Mouse (Mus musculus): ENCODE measurements around the gene Foxn2. TPM values are rescaled to one million over a fixed set of nuclear protein-coding genes. Genes with fewer than 3 reads are reported as not detected.

The Foxn2 gene
- total RNA-seq, 1 experiment, result 29.7 TPM

DNA sequence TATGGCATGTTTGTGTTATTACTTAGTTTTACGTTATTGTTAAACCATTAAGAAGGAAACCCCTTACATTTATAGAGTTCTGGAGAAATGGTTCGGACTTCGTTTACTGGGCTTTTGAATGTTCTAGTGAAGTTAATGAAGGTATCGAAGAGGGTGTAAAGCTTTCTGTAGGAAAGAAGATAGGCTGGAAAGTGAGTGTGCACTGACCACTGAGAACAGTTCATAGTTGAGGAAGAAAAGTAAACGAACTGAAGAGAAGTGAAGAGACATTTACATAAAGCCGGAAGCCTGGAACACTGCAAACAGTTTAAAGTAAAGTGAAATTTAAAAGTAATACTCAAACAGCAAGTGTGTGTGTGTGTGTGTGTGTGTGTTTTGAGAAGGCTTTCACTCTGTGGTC is 2.1 kb downstream of the Foxn2 start:
- Histone ChIP-seq H3K36me3 (ENCODE audit: control insufficient read depth, insufficient read depth, low read length, poor library complexity, severe bottlenecking) (no peaks in the 10 kb centered on the region), H3K9ac (ENCODE audit: insufficient read depth, low read depth, low read length, poor library complexity, severe bottlenecking) (no peak overlapping the region; the same call in 1 of the 2 replicates), H3K4me3 (ENCODE audit: insufficient read depth in 1 of 2, low read depth in 1 of 2, low read length in 2 of 2, poor library complexity in 1 of 2, severe bottlenecking in 1 of 2) (peak overlapping the region; percentile 35 to 85; a peak in 3 of 4 replicates), H3K9me3 (ENCODE audit: control insufficient read depth, insufficient read depth, low read depth, low read length) (no peaks in the 10 kb centered on the region), H3K27ac (ENCODE audit: insufficient read depth, low read depth, low read length, poor library complexity, severe bottlenecking) (no peak overlapping the region), H3K4me1 (ENCODE audit: control insufficient read depth in 2 of 2, insufficient read depth in 2 of 2, low read length in 2 of 2, poor library complexity in 1 of 2) (peaks cover 5 to 15% of the 10 kb centered on the region in 2 experiments; a peak in 3 of 4 replicates)
- TF ChIP-seq ZC3H11A (IDR thresholded peaks at IDR 0.05; ENCODE audit: borderline replicate concordance, low read depth, low read length) (no peak), CHD2 (IDR thresholded peaks at IDR 0.05; ENCODE audit: low read depth, low read length) (no peak), ZNF384 (IDR thresholded peaks at IDR 0.05; ENCODE audit: low read depth, low read length) (no peak), MAFK (IDR thresholded peaks at IDR 0.05; ENCODE audit: insufficient read depth, low read depth, low read length) (no peak), HCFC1 (IDR thresholded peaks at IDR 0.05; ENCODE audit: borderline replicate concordance, insufficient read depth, low read length) (no peak)
- in situ Hi-C loops (cut with MboI; ENCODE audit: low sequenced_read_pairs in 2 of 2, unreplicated experiment in 2 of 2), result no loop called here
- no peak for DNase-seq (ENCODE audit: low read depth, low spot score)

DNA sequence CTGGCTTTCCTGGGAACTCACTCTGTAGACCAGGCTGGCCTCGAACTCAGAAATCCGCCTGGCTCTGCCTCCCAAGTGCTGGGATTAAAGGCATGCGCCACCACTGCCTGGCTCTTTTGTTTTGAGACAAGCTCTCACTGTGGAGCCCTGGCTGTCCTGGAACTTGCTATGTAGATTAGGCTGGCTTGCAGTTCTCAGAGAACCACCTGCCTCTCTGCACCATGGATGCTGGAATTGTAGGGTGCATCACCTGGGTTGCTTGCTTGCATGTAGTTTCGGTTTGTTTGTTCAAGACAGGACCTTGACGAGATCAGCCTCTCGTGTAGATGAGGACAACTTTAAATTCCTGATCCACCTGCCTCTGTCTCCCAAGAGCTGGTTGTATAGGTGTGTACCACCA is 2.7 kb downstream of the Foxn2 start:
- no peak overlapping the region for H3K27ac ChIP-seq (ENCODE audit: insufficient read depth, low read depth, low read length, poor library complexity, severe bottlenecking)
- no peak for DNase-seq (ENCODE audit: low read depth, low spot score)
- H3K4me3 ChIP-seq (ENCODE audit: insufficient read depth in 1 of 2, low read depth in 1 of 2, low read length in 2 of 2, poor library complexity in 1 of 2, severe bottlenecking in 1 of 2), result no peak overlapping the region; a peak in 1 of 4 replicates
- peaks cover 7 to 19% of the 10 kb centered on the region in 2 experiments; a peak in 3 of 4 replicates for H3K4me1 ChIP-seq (ENCODE audit: control insufficient read depth in 2 of 2, insufficient read depth in 2 of 2, low read length in 2 of 2, poor library complexity in 1 of 2)
- H3K9me3 ChIP-seq (ENCODE audit: control insufficient read depth, insufficient read depth, low read depth, low read length), result no peaks in the 10 kb centered on the region
- no peak overlapping the region; the same call in 1 of the 2 replicates for H3K9ac ChIP-seq (ENCODE audit: insufficient read depth, low read depth, low read length, poor library complexity, severe bottlenecking)
- TF ChIP-seq CHD2 (IDR thresholded peaks at IDR 0.05; ENCODE audit: low read depth, low read length), result no peak
- TF ChIP-seq HCFC1 (IDR thresholded peaks at IDR 0.05; ENCODE audit: borderline replicate concordance, insufficient read depth, low read length), result no peak
- no peak for TF ChIP-seq MAFK (IDR thresholded peaks at IDR 0.05; ENCODE audit: insufficient read depth, low read depth, low read length)
- in situ Hi-C loops (cut with MboI; ENCODE audit: low sequenced_read_pairs in 2 of 2, unreplicated experiment in 2 of 2), result no loop called here
- no peaks in the 10 kb centered on the region for H3K36me3 ChIP-seq (ENCODE audit: control insufficient read depth, insufficient read depth, low read length, poor library complexity, severe bottlenecking)

DNA sequence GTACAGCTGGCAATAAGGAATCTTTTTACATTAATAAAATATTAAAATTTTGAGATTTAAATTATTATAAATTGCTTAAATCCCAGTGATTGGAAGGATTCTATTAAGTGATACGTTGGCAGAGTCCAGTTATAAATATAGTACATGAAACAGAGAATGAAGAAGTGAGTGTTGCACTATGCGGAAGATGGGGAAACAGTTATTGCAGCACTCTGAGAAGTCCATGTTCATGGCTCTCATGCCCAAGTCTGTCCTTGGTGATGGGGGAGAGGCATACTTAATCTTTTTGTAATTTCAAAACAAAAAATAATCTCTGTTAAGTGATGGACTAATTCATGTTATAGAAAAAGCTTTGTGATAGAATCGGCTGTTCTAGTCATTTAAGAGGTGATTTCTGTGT is 17.6 kb downstream of the Foxn2 start:
- DNase-seq (ENCODE audit: low read depth, low spot score), result no peak
- TF ChIP-seq CHD2 (IDR thresholded peaks at IDR 0.05; ENCODE audit: low read depth, low read length) (no peak), ZNF384 (IDR thresholded peaks at IDR 0.05; ENCODE audit: low read depth, low read length) (no peak), MAFK (IDR thresholded peaks at IDR 0.05; ENCODE audit: insufficient read depth, low read depth, low read length) (no peak), HCFC1 (IDR thresholded peaks at IDR 0.05; ENCODE audit: borderline replicate concordance, insufficient read depth, low read length) (no peak), ZC3H11A (IDR thresholded peaks at IDR 0.05; ENCODE audit: borderline replicate concordance, low read depth, low read length) (no peak)
- H3K4me3 ChIP-seq (ENCODE audit: insufficient read depth in 1 of 2, low read depth in 1 of 2, low read length in 2 of 2, poor library complexity in 1 of 2, severe bottlenecking in 1 of 2), result no peak overlapping the region
- H3K9ac ChIP-seq (ENCODE audit: insufficient read depth, low read depth, low read length, poor library complexity, severe bottlenecking), result no peak overlapping the region
- no peaks in the 10 kb centered on the region; a peak in 1 of 4 replicates for H3K4me1 ChIP-seq (ENCODE audit: control insufficient read depth in 2 of 2, insufficient read depth in 2 of 2, low read length in 2 of 2, poor library complexity in 1 of 2)
- H3K9me3 ChIP-seq (ENCODE audit: control insufficient read depth, insufficient read depth, low read depth, low read length), result no peaks in the 10 kb centered on the region
- H3K27ac ChIP-seq (ENCODE audit: insufficient read depth, low read depth, low read length, poor library complexity, severe bottlenecking), result no peak overlapping the region
- H3K36me3 ChIP-seq (ENCODE audit: control insufficient read depth, insufficient read depth, low read length, poor library complexity, severe bottlenecking), result no peaks in the 10 kb centered on the region
- in situ Hi-C loops (cut with MboI; ENCODE audit: low sequenced_read_pairs in 2 of 2, unreplicated experiment in 2 of 2), result no loop called here

DNA sequence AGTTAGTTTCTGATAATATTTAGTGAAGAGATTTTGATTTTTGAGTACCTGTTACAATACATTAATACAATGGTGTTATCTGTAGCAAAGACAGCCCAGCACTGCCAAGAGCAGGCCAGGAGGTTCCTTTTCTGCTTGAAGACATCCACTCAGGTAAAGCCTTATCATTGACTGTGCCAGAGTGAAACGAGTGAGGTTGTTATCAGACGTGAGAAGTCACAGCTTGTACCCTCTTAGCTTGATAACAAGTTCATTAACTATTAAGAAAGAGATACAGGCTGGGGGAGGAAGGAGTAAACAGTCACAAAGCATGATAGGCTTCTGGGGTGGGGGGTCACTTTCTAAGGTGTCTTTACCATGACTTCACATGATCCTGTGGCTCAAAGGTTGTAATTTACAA is 19.0 kb downstream of the Foxn2 start:
- no peaks in the 10 kb centered on the region for H3K36me3 ChIP-seq (ENCODE audit: control insufficient read depth, insufficient read depth, low read length, poor library complexity, severe bottlenecking)
- H3K27ac ChIP-seq (ENCODE audit: insufficient read depth, low read depth, low read length, poor library complexity, severe bottlenecking), result no peak overlapping the region
- no peaks in the 10 kb centered on the region for H3K9me3 ChIP-seq (ENCODE audit: control insufficient read depth, insufficient read depth, low read depth, low read length)
- no peak overlapping the region for H3K4me3 ChIP-seq (ENCODE audit: insufficient read depth in 1 of 2, low read depth in 1 of 2, low read length in 2 of 2, poor library complexity in 1 of 2, severe bottlenecking in 1 of 2)
- in situ Hi-C loops (cut with MboI; ENCODE audit: low sequenced_read_pairs in 2 of 2, unreplicated experiment in 2 of 2), result no loop called here
- DNase-seq (ENCODE audit: low read depth, low spot score), result no peak
- no peaks in the 10 kb centered on the region; a peak in 1 of 4 replicates for H3K4me1 ChIP-seq (ENCODE audit: control insufficient read depth in 2 of 2, insufficient read depth in 2 of 2, low read length in 2 of 2, poor library complexity in 1 of 2)
- no peak overlapping the region for H3K9ac ChIP-seq (ENCODE audit: insufficient read depth, low read depth, low read length, poor library complexity, severe bottlenecking)
- TF ChIP-seq HCFC1 (IDR thresholded peaks at IDR 0.05; ENCODE audit: borderline replicate concordance, insufficient read depth, low read length) (no peak), MAFK (IDR thresholded peaks at IDR 0.05; ENCODE audit: insufficient read depth, low read depth, low read length) (no peak), ZNF384 (IDR thresholded peaks at IDR 0.05; ENCODE audit: low read depth, low read length) (no peak), CHD2 (IDR thresholded peaks at IDR 0.05; ENCODE audit: low read depth, low read length) (no peak), ZC3H11A (IDR thresholded peaks at IDR 0.05; ENCODE audit: borderline replicate concordance, low read depth, low read length) (no peak)

Data from ES-E14 (cell line).